Mouse (Mus musculus) ZHBTc4 (cell line): ENCODE measurements at regions not wholly inside any gene's neighbourhood (a gene's known extent, or its start where the extent isn't known, plus 50 kb on each side); places are given as distances from the start of the nearest gene placed in this dataset.

ENCODE experiments used
- DNase-seq: peaks from one replicate; pipeline ENCODE4 v3.0.0-alpha.2; 2011; ENCODE audit warnings: low read depth, low spot score

GRCm38 (mm10) chrX:58093245-58093644, 70.7 kb downstream of the Zic3 start:
- peak; percentile 25 for DNase-seq

- no peak for DNase-seq
Observed at GRCm38 (mm10) chrX:58117761-58118426, 95.4 kb downstream of the Zic3 start.

GRCm38 (mm10) chrX:58155371-58156124, 133.0 kb downstream of the Zic3 start:
- peak; percentile 65 for DNase-seq

GRCm38 (mm10) chrX:58157361-58157760, 134.9 kb downstream of the Zic3 start:
- DNase-seq: peak; percentile 73

GRCm38 (mm10) chrX:58166184-58166904, 143.8 kb downstream of the Zic3 start:
- no peak for DNase-seq

- DNase-seq: no peak
Observed at GRCm38 (mm10) chrX:58174326-58174725, 151.8 kb downstream of the Zic3 start.
